Mouse (Mus musculus): ENCODE results near the gene Irx6.

Irx6 gene

DNA sequence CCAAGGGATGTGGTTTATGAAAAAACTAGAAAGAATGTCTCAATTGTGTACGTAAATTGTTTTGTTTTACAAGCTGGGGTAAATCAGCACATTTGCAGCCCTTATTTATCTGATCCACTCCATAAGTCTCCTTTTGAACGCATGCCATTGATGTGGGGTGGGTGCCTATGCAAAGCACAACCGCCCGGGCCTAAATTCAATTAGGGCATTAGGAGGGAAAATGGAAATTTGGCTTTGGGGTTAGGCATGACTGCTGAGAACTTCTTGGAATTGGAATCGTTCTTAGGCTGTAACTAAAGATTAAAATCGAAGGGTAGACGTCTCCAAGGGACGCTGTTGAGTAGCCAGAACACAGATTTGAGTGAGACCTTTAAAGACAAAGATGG, 47.8 kb downstream of the Irx6 start:
- no peak for DNase-seq (ENCODE audit: low read depth, low spot score)

DNA sequence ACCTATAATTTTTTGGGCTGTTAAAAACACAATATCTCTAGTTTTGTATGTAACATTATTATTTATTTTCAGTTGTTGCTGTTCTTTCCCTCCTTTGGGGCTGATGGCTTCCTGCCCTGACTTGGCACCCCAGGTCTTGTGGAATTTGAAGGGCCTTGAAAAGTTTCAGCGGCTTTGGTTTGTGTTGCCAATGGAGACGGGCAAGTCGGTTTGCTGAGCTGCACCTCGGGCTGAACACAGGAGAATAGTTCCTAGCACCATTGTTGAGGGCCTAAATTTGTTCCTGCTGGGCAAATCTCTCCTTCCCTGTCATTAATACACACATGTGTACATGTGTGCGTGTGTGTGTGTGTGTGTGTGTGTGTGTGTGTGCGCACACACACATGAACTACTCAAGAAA, 49.2 kb downstream of the Irx6 start:
- DNase-seq (ENCODE audit: low read depth, low spot score) = no peak

DNA sequence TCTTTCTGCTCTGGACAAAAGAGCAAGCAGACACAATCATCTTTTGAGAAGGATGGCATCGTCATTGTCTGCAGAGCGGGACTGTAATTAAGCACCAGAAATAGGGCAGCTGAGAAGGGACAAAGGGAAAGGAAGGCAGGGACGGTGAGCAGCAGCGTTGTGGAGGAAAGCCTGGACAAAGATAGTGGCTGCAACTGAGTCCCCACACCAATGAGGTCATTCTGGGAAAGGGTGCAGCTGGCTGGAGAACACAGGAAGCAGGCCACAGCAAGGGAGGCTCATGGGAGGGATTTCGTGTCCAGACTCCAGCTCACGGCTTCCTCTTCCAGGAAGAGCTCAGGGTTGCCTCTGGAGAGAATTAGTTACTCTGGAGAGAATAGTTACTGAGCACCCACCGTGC, 49.9 kb downstream of the Irx6 start:
- no peak for DNase-seq (ENCODE audit: low read depth, low spot score)

DNA sequence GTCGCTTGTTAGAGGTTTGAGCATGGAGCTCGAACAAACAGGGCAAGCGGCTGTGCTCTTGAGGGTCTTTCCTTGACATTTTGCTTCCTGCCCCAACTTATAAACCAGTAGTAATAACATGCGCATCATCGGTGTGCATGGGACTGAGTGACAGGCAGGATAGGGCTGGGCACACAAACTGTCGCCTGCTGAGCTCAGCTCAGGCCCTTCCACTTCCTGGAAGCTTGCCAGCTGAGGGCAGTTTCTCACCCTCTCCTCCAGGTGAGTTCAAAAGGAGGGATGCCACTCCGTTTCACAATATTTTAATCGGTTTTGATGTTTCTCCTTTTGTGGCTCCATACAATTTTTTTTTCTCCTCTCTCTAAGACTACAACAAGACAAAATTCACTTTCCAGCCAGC, 50.3 kb downstream of the Irx6 start:
- DNase-seq (ENCODE audit: low read depth, low spot score) = no peak
